In the genomic region with DNA sequence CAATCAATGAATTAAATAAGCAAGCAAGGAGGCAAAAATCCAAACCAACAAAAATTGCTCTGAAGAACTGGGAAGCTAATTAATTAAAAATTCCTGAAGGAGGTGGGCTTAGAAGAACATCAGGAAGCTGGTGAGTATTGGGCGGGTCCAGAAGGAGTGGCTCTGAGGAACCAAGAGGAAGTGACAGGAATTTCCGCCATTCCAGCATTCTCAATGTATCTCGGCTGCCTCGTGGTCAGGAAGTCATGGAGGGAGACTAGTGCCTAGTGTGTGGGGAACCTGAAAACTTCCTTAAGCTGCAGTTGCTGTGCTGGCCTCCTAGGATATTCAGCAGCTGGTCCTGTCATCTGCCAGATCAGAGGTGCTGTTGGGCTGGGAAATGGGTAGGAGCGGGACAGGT, we compare ENCODE assay signal across 33 mouse cellular contexts. TPM values are rescaled to one million over a fixed set of nuclear protein-coding genes. Genes with fewer than 3 reads are reported as not detected.
"Had no signal": no experiment of that assay in that cellular context is flagged by ENCODE, and none has a peak within 500 bp of the region (broad histone marks: within the 10 kb centered on the region; RNA-seq: fewer than 3 reads in every experiment).

A gene (plus strand): TSS at position 220 of the 400 bp plus-strand sequence.

RNA-seq across cellular contexts. Expression of the gene that starts here (rescaled TPM):
- total RNA-seq: left cerebral cortex, postnatal 10 days; left cerebral cortex, postnatal 14 days; left cerebral cortex, postnatal 25 days; left cerebral cortex, postnatal 36 days; liver, adult 2 months; megakaryocyte progenitor cell, adult 5-6 weeks; megakaryocyte, adult 5-6 weeks; megakaryocyte-erythroid progenitor cell, adult 5-6 weeks; midbrain, postnatal 0 days; monocyte, adult 5-6 weeks had no signal
- polyA plus RNA-seq: limb, embryonic 10.5 days; limb, embryonic 11.5 days; limb, embryonic 12.5 days; limb, embryonic 13.5 days; limb, embryonic 15.5 days; liver, adult 2 months; liver, embryonic 11.5 days; liver, embryonic 13.5 days; liver, embryonic 15.5 days; liver, embryonic 16.5 days; liver, postnatal 0 days; lung, adult 2 months; lung, embryonic 14.5 days; lung, embryonic 15.5 days; lung, embryonic 16.5 days; lung, postnatal 0 days; midbrain, embryonic 10.5 days; midbrain, embryonic 11.5 days; midbrain, embryonic 12.5 days; midbrain, embryonic 13.5 days; midbrain, embryonic 14.5 days; midbrain, embryonic 15.5 days; midbrain, postnatal 0 days; myocyte; neural tube, embryonic 11.5 days had no signal
